Mouse (Mus musculus): ENCODE results near the gene Samd8. TPM values are rescaled to one million over a fixed set of nuclear protein-coding genes. Genes with fewer than 3 reads are reported as not detected.

Samd8 gene
- polyA plus RNA-seq, 1 experiment from 2014 or later: 15.0 TPM

DNA sequence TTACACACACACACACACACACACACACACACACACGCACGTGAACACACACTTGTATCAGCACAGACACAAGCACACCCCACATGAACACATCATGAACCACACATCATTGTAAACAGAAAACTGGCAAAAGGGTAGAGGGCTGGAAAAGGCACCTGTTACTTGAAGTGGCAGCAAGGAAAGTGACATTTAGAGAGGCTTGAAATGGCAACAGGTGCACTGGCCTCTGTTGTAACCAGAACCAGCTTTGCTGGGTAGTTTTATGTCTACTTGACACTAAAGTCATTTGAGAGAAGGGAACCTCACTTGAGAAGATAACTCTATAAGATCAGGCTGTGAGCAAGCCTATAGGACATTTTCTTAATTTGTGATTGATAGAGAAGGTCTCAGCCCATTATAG lies 59.1 kb downstream of the Samd8 start:
- no peak for ATAC-seq (ENCODE audit: insufficient number of reproducible peaks, insufficient read depth, low FRiP score, low read depth)
- WGBS: 87% methylated on average over 2 of the region's 2 CpGs
- H3K4me1 ChIP-seq (ENCODE audit: control insufficient read depth, insufficient read depth, low read length): no peaks in the 10 kb centered on the region
- H3K4me3 ChIP-seq (ENCODE audit: low read depth, low read length): no peak overlapping the region
- H3K27me3 ChIP-seq (ENCODE audit: control insufficient read depth, insufficient read depth, low read length): no peaks in the 10 kb centered on the region
- no peak overlapping the region for H3K9ac ChIP-seq (replicated peaks; ENCODE audit: low read depth, low read length)
- no peaks in the 10 kb centered on the region for H3K9me3 ChIP-seq (ENCODE audit: control insufficient read depth, low read depth, low read length)
- H3K4me2 ChIP-seq (replicated peaks; ENCODE audit: low read depth, low read length): no peak overlapping the region
- H3K36me3 ChIP-seq (ENCODE audit: control insufficient read depth, insufficient read depth, low read length): no peaks in the 10 kb centered on the region
- H3K27ac ChIP-seq (ENCODE audit: low read length): no peak overlapping the region

DNA sequence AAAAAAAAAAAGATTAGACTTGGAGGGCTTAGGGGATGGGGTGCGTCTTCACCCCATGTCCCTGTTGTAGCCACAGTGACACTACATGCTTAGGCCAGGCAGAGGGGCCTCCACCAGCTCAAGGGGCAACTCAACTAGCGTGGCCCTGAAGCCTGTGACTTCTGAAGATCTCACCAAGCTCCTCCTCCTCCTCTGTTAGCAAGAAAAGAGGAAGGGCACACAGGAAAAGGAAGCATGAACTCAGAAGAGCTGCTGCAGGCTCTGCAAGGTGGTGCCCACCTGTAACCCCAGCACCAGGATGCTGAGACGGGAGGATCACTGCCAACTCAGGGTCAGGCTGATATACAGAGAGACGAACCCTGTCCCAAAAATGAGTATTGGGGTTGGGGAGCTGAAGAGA lies 61.0 kb downstream of the Samd8 start:
- H3K36me3 ChIP-seq (ENCODE audit: control insufficient read depth, insufficient read depth, low read length): no peaks in the 10 kb centered on the region
- 91% methylated on average over 4 of the region's 4 CpGs for WGBS
- H3K9me3 ChIP-seq (ENCODE audit: control insufficient read depth, low read depth, low read length): no peaks in the 10 kb centered on the region
- no peak overlapping the region for H3K27ac ChIP-seq (ENCODE audit: low read length)
- no peak overlapping the region for H3K9ac ChIP-seq (replicated peaks; ENCODE audit: low read depth, low read length)
- no peak overlapping the region for H3K4me3 ChIP-seq (ENCODE audit: low read depth, low read length)
- ATAC-seq (ENCODE audit: insufficient number of reproducible peaks, insufficient read depth, low FRiP score, low read depth): no peak
- H3K27me3 ChIP-seq (ENCODE audit: control insufficient read depth, insufficient read depth, low read length): no peaks in the 10 kb centered on the region
- no peaks in the 10 kb centered on the region for H3K4me1 ChIP-seq (ENCODE audit: control insufficient read depth, insufficient read depth, low read length)
- H3K4me2 ChIP-seq (replicated peaks; ENCODE audit: low read depth, low read length): no peak overlapping the region

DNA sequence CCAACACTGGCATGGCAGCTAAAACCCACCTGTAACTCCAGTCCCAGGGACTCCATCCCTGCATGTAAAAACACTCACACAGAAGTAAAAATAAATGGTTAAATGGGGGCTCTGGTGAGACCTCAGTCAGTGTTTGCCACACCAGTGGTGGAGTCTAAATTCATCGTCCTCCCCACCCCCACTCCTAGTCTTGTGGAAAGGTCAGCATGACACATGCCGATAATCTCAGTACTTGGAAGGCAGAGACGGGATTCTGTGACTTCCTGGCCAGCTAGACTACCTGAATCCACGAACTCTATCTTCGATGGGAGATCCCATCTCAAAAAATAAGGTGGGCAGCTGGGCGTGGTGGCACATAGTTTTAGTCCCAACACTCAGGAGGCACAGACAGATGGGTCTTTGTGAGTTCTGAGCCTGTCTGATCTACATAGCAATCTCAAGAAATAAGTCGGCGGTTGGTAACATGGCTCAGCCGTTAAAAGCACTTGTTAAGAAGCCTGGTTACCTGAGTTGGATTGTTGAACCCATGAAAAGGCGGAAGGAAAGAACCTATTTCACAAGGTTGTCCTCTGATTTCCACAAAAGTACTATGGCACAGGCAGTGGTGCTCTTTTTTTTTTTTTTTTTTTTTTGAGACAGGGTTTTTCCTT lies 61.5 kb downstream of the Samd8 start:
- no peaks in the 10 kb centered on the region for H3K36me3 ChIP-seq (ENCODE audit: control insufficient read depth, insufficient read depth, low read length)
- no peak overlapping the region for H3K4me3 ChIP-seq (ENCODE audit: low read depth, low read length)
- 85% methylated on average over 10 of the region's 10 CpGs for WGBS
- no peaks in the 10 kb centered on the region for H3K9me3 ChIP-seq (ENCODE audit: control insufficient read depth, low read depth, low read length)
- no peak overlapping the region for H3K9ac ChIP-seq (replicated peaks; ENCODE audit: low read depth, low read length)
- ATAC-seq (ENCODE audit: insufficient number of reproducible peaks, insufficient read depth, low FRiP score, low read depth): no peak
- no peaks in the 10 kb centered on the region for H3K27me3 ChIP-seq (ENCODE audit: control insufficient read depth, insufficient read depth, low read length)
- H3K4me1 ChIP-seq (ENCODE audit: control insufficient read depth, insufficient read depth, low read length): no peaks in the 10 kb centered on the region
- H3K27ac ChIP-seq (ENCODE audit: low read length): no peak overlapping the region
- H3K4me2 ChIP-seq (replicated peaks; ENCODE audit: low read depth, low read length): no peak overlapping the region

DNA sequence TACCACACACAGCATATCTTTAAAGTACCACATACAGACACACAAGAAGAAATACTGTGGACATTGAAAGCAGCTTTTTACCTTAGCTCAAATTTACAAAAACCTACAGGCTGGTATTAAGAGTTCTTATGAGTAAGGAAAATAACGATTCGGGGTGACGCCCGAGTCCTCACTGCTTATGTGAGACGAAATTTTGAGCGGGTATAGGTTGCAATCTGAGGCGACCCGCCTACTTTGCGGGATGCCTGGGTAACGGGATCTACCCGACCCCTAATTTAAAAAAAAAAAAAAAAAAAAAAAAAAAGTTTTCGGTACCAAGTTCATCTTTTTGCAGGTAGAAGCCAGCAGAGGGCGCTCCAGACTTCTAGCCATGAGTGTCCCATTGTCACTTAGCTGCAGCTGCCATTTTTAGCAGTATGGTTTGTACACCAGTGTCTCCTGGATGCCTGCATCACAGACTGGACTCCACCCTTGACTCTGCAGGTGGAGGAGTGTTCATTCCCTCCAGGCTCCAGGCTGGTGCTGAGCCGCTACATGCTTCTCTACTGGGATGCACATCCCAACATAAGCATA lies 62.3 kb downstream of the Samd8 start:
- no peaks in the 10 kb centered on the region for H3K36me3 ChIP-seq (ENCODE audit: control insufficient read depth, insufficient read depth, low read length)
- WGBS: 31% methylated on average over 14 of the region's 14 CpGs
- no peaks in the 10 kb centered on the region for H3K27me3 ChIP-seq (ENCODE audit: control insufficient read depth, insufficient read depth, low read length)
- H3K4me1 ChIP-seq (ENCODE audit: control insufficient read depth, insufficient read depth, low read length): no peaks in the 10 kb centered on the region
- ATAC-seq (ENCODE audit: insufficient number of reproducible peaks, insufficient read depth, low FRiP score, low read depth): no peak
- no peak overlapping the region for H3K4me2 ChIP-seq (replicated peaks; ENCODE audit: low read depth, low read length)
- no peak overlapping the region for H3K27ac ChIP-seq (ENCODE audit: low read length)
- no peak overlapping the region for H3K9ac ChIP-seq (replicated peaks; ENCODE audit: low read depth, low read length)
- no peak overlapping the region for H3K4me3 ChIP-seq (ENCODE audit: low read depth, low read length)
- no peaks in the 10 kb centered on the region for H3K9me3 ChIP-seq (ENCODE audit: control insufficient read depth, low read depth, low read length)

DNA sequence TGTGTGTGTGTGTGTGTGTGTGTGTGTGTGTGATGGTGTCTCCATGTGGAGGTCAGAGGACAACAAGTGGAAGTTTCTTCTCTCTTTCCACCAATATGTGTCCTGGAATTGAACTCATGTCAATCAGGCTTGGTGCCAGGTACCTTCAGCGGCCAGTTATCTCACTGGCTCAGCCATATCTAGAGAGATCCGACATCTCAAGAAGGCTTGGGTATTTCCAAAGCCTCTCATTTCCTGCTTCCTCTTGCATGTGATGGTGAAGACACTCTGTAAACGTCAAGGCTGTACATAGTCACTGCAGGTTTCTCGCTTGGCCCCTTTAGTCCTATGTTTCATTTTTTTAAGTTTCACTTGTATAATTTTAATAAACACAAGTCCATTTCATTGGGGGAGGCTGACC lies 62.9 kb downstream of the Samd8 start:
- no peak overlapping the region for H3K9ac ChIP-seq (replicated peaks; ENCODE audit: low read depth, low read length)
- WGBS: 66% methylated on average over 4 of the region's 4 CpGs
- no peak overlapping the region for H3K27ac ChIP-seq (ENCODE audit: low read length)
- no peak overlapping the region for H3K4me2 ChIP-seq (replicated peaks; ENCODE audit: low read depth, low read length)
- H3K4me3 ChIP-seq (ENCODE audit: low read depth, low read length): no peak overlapping the region
- H3K4me1 ChIP-seq (ENCODE audit: control insufficient read depth, insufficient read depth, low read length): no peaks in the 10 kb centered on the region
- no peaks in the 10 kb centered on the region for H3K9me3 ChIP-seq (ENCODE audit: control insufficient read depth, low read depth, low read length)
- H3K36me3 ChIP-seq (ENCODE audit: control insufficient read depth, insufficient read depth, low read length): no peaks in the 10 kb centered on the region
- no peak for ATAC-seq (ENCODE audit: insufficient number of reproducible peaks, insufficient read depth, low FRiP score, low read depth)
- H3K27me3 ChIP-seq (ENCODE audit: control insufficient read depth, insufficient read depth, low read length): no peaks in the 10 kb centered on the region

DNA sequence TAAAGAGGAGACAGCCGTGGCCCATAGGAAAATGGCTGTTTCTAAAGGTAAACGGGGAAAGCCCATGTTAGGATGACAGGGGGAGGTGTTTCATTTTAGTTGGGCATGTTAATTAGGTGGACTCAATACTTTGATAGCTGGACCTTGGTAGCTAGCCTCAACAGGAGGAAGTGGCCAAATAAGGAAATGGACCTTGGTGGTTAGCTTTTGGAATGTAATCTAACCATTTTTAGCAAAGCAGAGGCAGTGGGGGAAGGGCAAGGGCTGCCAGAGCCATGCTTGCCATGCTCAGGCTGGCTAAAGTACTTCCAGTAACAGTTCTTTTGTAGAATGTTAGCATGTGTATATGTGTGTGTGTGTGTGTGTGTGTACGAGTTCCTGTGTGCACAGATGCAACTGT lies 63.5 kb downstream of the Samd8 start:
- Histone ChIP-seq H3K27ac (ENCODE audit: low read length) (no peak overlapping the region), H3K9ac (replicated peaks; ENCODE audit: low read depth, low read length) (no peak overlapping the region), H3K9me3 (ENCODE audit: control insufficient read depth, low read depth, low read length) (no peaks in the 10 kb centered on the region), H3K4me3 (ENCODE audit: low read depth, low read length) (no peak overlapping the region), H3K4me2 (replicated peaks; ENCODE audit: low read depth, low read length) (no peak overlapping the region), H3K27me3 (ENCODE audit: control insufficient read depth, insufficient read depth, low read length) (no peaks in the 10 kb centered on the region), H3K4me1 (ENCODE audit: control insufficient read depth, insufficient read depth, low read length) (no peaks in the 10 kb centered on the region), H3K36me3 (ENCODE audit: control insufficient read depth, insufficient read depth, low read length) (no peaks in the 10 kb centered on the region)
- 80% methylated on average over 3 of the region's 3 CpGs for WGBS
- no peak for ATAC-seq (ENCODE audit: insufficient number of reproducible peaks, insufficient read depth, low FRiP score, low read depth)

DNA sequence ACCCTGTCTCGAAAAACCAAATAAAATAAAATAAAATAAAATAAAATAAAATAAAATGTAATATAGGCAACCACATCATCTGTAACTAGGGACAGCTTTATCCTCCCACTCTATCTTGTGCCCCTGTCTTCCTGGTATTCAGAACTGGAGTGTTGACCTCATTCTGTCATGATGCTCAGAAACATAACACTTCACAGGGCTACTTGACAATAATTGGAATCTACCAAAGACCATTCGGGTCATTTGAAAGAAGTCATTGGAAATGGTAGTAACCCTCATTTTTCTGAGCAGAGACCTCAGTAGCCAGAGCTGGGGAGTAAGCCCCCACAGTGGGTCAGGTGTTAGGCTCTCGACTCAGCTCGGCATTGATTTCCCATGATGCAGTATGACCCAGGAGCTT lies 64.3 kb downstream of the Samd8 start:
- Histone ChIP-seq H3K27ac (ENCODE audit: low read length) (no peak overlapping the region), H3K4me2 (replicated peaks; ENCODE audit: low read depth, low read length) (no peak overlapping the region), H3K9me3 (ENCODE audit: control insufficient read depth, low read depth, low read length) (no peaks in the 10 kb centered on the region), H3K36me3 (ENCODE audit: control insufficient read depth, insufficient read depth, low read length) (no peaks in the 10 kb centered on the region), H3K4me1 (ENCODE audit: control insufficient read depth, insufficient read depth, low read length) (no peaks in the 10 kb centered on the region), H3K27me3 (ENCODE audit: control insufficient read depth, insufficient read depth, low read length) (no peaks in the 10 kb centered on the region), H3K4me3 (ENCODE audit: low read depth, low read length) (no peak overlapping the region), H3K9ac (replicated peaks; ENCODE audit: low read depth, low read length) (no peak overlapping the region)
- 93% methylated on average over 4 of the region's 4 CpGs for WGBS
- ATAC-seq (ENCODE audit: insufficient number of reproducible peaks, insufficient read depth, low FRiP score, low read depth): no peak

DNA sequence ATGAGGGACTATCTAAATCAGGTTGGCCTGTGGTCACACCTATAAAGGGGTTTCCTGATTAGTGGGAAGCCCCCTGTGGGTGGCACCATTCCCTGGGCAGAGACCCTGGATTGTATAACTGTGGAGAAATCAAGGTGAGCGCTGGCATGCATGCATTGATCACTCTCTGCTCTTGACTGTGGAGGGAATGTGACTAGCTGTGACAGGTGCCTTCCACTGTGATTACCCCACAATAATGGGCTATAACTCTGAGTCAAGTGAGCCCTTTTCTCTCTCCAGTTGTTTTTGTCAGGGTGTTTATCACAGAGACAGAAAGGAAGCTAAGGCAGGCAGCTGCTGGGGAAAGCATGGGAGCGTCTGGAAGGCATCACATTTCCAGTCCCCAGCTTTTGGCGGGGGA lies 65.9 kb downstream of the Samd8 start:
- H3K4me2 ChIP-seq (replicated peaks; ENCODE audit: low read depth, low read length): no peak overlapping the region
- no peaks in the 10 kb centered on the region for H3K27me3 ChIP-seq (ENCODE audit: control insufficient read depth, insufficient read depth, low read length)
- no peak for ATAC-seq (ENCODE audit: insufficient number of reproducible peaks, insufficient read depth, low FRiP score, low read depth)
- H3K36me3 ChIP-seq (ENCODE audit: control insufficient read depth, insufficient read depth, low read length): no peaks in the 10 kb centered on the region
- 59% methylated on average over 3 of the region's 3 CpGs for WGBS
- no peak overlapping the region for H3K9ac ChIP-seq (replicated peaks; ENCODE audit: low read depth, low read length)
- H3K27ac ChIP-seq (ENCODE audit: low read length): no peak overlapping the region; the same call in 1 of the 2 replicates
- H3K9me3 ChIP-seq (ENCODE audit: control insufficient read depth, low read depth, low read length): no peaks in the 10 kb centered on the region
- H3K4me1 ChIP-seq (ENCODE audit: control insufficient read depth, insufficient read depth, low read length): no peaks in the 10 kb centered on the region
- no peak overlapping the region for H3K4me3 ChIP-seq (ENCODE audit: low read depth, low read length)

DNA sequence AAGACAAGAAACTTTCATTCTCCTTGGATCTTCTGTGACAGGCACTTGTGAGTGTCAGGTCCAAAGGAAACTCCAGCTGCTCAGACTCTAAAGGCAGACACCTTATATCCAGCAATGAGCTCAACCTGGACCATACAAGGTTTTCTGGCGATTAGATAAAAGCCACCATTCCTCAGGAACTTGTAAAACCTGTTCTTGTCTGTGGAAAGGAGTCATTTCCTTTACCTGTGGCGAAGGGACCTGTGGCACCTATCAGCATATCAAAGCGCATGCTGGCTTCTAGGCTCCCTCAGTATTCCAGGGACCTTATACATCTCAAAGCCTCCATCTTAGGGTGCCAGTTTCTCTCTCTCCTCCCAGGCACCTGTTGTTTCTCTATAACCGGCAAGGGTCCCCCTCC lies 67.1 kb downstream of the Samd8 start:
- H3K27ac ChIP-seq (ENCODE audit: low read length): no peak overlapping the region; the same call in 1 of the 2 replicates
- H3K4me2 ChIP-seq (replicated peaks; ENCODE audit: low read depth, low read length): no peak overlapping the region
- no peaks in the 10 kb centered on the region for H3K9me3 ChIP-seq (ENCODE audit: control insufficient read depth, low read depth, low read length)
- no peak overlapping the region for H3K9ac ChIP-seq (replicated peaks; ENCODE audit: low read depth, low read length)
- WGBS: 39% methylated on average over 4 of the region's 4 CpGs
- ATAC-seq (ENCODE audit: insufficient number of reproducible peaks, insufficient read depth, low FRiP score, low read depth): peak; percentile 43; the same call in 1 of the 2 replicates
- no peak overlapping the region for H3K4me3 ChIP-seq (ENCODE audit: low read depth, low read length)
- H3K4me1 ChIP-seq (ENCODE audit: control insufficient read depth, insufficient read depth, low read length): no peaks in the 10 kb centered on the region
- no peaks in the 10 kb centered on the region for H3K36me3 ChIP-seq (ENCODE audit: control insufficient read depth, insufficient read depth, low read length)
- H3K27me3 ChIP-seq (ENCODE audit: control insufficient read depth, insufficient read depth, low read length): no peaks in the 10 kb centered on the region
